Mouse (Mus musculus) urinary bladder, postnatal 25 days (tissue): ENCODE results near the gene Bcl2a1c.
"Not testable (repeated sequence)": the region's sequence is repeated elsewhere in the genome, so short reads cannot be mapped to it uniquely, and the experiment has no call there.

ENCODE experiments used
- DNase-seq: peaks from one replicate; pipeline ENCODE4 v3.0.0; 2022; ENCODE audit warnings: low spot score

Gene Bcl2a1c

GRCm38 (mm10) chr9:114329855-114330254, at the start of gene Bcl2a1c:
Bcl2a1c (plus strand) TSS chr9:114330135.
- not testable (repeated sequence) for DNase-seq

DNA sequence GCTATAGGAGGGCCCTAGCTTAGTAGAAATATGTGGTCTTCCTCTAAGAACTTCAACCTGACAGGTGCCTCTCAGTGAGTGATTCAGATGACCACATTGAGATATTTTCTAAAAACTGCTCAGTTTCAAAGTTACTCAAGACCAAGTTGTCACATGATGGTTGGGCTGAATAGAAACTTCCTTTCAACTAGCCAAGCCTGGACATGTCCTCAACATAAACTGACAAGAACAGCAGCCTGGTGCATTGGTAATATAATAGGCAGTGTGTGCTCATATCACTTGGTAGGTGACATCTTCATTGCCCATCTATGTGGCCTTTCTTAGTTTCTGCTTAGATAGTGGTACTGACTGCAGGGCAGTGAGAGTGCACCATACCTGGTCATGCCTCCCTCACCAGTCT, 24.0 kb upstream of the Bcl2a1c start:
- DNase-seq, result not testable (repeated sequence)

DNA sequence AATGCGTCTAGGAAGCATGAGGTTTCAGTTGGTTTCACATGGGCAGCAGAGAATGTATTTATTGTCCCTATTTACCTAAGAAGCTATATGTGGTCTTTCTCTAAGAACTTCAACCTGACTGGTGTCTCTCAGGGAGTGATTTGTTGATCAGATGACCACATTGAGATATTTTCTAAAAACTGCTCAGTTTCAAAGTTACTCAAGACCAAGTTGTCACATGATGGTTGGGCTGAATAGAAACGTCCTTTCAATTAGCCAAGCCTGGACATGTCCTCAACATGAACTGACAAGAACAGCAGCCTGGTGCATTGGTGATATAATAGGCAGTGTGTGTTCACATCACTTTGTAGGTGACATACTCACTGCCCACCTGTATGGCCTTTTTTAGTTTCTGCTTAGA, 18.2 kb upstream of the Bcl2a1c start:
- DNase-seq, result not testable (repeated sequence)

GRCm38 (mm10) chr9:114318021-114318420, 11.9 kb upstream of the Bcl2a1c start:
- peak; percentile 43 for DNase-seq

GRCm38 (mm10) chr9:114326011-114326748, 3.8 kb upstream of the Bcl2a1c start:
- no peak for DNase-seq

GRCm38 (mm10) chr9:114328332-114328731, 1.6 kb upstream of the Bcl2a1c start:
- not testable (repeated sequence) for DNase-seq

DNA sequence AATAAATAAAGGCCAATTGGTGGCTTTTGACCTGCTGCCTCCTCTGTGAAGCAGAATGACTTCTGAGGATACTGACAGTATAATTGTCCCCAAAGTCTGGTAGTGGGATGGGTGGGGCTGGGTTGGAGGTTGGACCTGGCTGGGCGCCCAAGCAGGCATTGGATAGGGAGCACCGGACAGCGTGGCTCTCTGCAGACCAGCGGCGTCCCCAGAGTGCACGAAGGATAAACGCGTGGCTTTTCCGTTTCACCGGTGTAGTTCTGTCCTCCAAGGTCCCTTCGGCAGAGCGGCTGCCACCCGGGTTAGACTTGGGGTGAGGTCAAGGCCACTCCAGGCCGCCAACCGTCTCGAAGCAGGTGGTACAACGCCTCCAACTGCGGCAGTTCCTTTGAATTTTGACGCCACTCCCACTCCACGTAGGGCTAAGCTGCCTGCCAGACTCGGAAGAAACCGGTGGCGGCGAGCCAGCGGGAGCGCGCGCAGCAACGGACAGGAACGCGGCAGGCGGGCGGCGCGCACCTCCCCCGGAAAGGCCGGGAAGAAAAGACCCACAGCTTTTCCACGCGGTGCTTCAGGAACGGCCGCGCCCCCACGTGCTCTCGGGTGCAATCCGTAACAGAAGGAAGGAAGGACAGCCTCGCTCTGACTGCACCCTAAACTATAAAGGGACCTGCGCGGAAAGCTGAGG, 38.0 kb downstream of the Bcl2a1c start:
- peak; percentile 73 for DNase-seq

- no peak for DNase-seq
These were observed 38.5 kb downstream of the Bcl2a1c start for GRCm38 (mm10) chr9:114368471-114368858.

DNA sequence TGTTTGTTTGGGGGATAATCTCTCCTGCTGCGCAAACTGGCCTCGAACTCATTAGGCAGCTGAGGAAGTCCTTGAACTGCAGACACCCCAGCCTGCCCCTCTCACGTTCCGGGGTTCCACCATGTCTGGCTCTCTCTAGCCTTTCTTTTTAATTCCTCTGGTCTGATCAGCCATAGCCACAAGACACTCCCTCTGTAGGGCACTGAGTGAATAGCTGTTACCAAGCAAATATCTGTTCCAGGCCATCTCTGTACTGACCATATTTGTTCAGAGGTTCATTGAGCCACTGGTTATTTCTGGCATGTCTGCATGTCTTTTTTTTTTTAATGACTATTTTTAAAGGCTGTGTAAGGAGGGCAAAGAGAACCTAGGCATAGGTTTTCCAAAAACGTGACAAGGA, 39.5 kb downstream of the Bcl2a1c start:
- not testable (repeated sequence) for DNase-seq

GRCm38 (mm10) chr9:114371717-114372116, 41.8 kb downstream of the Bcl2a1c start:
- DNase-seq, result not testable (repeated sequence)

DNA sequence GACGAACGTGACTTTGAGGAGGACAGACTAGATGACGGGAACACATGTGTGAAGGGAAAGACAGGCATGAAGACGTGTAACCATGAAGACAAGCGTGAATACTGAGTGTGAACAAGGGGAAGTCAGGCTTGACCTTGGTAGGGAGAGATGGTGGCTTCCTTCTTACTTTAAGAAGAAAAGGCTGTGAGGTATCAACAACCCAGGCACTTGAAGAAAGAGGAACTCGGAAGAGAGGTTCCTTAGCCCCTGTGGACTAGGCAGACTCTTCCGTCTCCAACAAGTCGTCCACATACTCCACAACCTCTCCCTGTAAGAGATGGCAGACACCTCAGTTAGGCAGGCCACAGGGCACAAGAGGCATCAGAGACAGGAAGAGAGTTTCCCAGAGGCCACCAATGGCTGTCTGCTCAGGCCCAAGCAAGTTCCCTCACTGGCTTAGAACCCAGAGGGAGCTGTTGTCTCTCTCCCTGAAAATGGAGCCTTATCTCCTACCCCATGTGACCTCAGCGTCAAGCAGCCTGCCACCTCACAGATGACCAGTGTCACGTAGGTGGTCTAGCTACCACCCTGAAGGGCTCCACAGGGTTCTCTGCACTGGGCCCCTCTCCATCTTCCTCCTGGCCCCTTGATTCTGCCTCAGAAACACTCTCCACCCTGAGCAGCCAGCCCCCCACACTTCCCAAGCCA, 45.5 kb downstream of the Bcl2a1c start:
- DNase-seq, result no peak

DNA sequence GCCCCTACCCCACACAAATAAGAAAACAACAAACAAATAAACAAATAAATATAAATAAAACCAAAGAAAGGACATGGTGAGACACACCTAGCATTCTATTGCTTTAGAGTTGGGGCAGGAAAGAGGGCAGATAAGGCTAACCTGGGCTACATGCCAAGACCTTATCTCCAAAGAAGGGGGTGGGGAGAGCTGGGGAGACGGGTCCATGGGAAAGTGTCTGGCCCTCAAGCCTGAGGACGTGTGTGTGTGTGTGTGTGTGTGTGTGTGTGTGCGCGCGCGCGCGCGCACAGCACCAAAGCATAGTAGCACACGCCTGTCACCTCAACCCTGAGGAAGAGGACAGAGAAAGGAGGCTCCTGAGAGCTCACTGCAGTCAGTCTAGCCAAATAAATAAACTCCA, 47.2 kb downstream of the Bcl2a1c start:
- DNase-seq, result no peak

- no peak for DNase-seq
These were observed 49.9 kb downstream of the Bcl2a1c start for GRCm38 (mm10) chr9:114379871-114380270.
